Mouse (Mus musculus): Measurements from ENCODE around the gene Shoc2. TPM values are rescaled to one million over a fixed set of nuclear protein-coding genes. Genes with fewer than 3 reads are reported as not detected.
A peak's percentile ranks its signal among the peaks of the same experiment; 100 is the strongest.
"Not testable (repeated sequence)": the region's sequence is repeated elsewhere in the genome, so short reads cannot be mapped to it uniquely, and the experiment has no call there.

Gene Shoc2
- 63.5 to 85.3 TPM (median 69.9 TPM) in 3 replicates for total RNA-seq (2017)

DNA sequence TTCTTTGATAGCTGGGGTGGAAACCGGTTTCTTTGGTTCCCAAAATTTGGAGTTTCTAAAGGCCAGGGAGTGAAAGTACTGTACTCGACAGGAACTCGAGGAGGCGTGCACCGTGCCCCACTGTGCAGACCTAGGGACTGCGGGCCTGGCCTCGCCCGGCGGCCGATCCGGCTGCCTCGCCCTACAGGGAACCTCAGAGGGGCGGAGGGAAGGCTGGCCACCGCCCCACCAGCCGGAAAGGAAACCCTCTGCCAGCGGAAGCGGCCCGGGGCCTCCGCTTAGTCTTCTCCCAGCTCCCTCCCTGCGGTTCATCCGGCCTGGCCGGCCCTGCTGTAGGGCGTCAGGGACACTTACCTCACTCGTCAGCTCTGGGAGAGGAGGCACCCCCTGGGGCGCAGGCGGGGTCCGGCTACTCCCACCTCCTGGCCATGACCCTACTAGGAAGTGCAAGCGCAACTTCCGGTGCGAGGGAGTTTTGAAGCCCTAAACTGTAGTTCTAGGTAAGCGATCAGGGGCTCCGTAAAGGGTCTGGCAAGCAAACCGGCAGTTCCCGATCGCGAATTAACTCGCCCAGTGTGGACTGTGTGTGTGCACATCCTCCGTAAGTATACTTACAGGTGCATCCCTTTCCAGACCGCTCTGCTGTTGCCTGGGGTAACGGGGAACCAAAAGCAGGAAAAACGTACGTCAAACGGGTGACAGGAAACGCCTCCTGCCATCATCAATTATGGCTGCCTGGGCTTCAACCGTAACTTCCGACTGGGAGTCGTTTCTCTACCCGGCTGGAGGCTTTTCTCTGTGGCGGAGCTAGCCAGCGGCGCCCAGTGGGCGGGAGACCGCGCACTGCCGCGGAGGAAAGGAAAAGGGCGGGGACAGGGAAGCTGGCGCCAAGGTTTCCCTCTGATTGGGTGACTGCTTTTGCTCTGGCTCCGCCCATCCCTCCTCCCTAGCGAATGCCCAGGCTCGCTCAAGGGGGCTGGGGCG lies at the start of gene Shoc2, which contains the start of gene Bbip1:
TSS of gene Shoc2 (plus strand) at position 505 of the 984 bp plus-strand sequence.
TSS of gene Bbip1 (minus strand) at position 826 of the 984 bp plus-strand sequence.
- ATAC-seq (replicated peaks; ENCODE audit: insufficient number of reproducible peaks, low FRiP score, low TSS enrichment, poor library complexity, severe bottlenecking) = peak; percentile 92

DNA sequence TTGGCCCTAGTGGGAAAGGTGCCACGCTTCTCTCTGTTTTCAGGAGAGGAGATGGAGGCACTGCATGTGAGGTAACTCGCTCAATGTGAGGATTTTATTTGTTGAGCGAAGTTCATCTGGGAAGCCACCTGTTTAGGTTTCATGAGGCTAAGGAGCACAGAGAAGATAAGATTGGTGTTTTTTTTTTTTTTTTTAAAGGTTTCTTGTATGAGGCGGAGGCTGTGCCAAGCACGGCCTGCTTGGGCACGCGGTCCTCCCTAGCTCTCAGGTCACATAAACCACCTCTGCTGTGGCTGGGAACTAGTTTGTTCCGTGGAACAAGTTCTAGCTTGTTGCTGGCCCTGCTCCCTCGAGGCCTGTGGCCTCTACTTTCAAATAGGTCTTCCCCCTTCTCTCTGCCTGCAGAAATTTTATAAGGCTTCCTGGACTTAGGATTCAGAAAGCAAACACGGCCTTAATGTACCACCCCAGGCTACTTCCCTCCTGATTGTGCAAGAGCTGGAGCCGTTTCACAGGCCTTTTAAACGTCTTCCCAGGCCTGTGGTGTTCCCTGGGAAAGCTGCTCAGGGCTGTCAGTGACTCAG lies 49.5 kb upstream of the Shoc2 start:
- no peak for ATAC-seq (replicated peaks; ENCODE audit: insufficient number of reproducible peaks, low FRiP score, low TSS enrichment, poor library complexity, severe bottlenecking)

DNA sequence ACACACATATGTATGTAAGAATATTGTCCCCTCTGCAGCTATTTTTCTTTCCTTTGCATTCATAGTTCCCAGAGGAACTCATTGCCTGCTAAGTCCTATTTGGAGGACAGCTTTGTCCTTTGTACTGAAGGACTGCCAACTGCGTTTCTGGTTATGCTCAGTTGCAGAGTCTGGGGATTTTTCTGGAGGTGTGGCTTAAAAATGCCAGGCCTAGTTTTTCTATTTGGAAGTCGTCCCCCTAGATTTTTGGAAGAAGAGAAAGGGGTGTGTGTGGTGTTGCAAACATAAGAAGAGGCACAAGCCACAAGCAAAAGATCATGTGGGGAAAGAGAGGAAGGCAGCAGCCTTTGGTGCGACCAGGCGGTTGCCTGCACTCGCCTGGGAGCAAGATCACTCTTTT lies 46.1 kb upstream of the Shoc2 start:
- no peak for ATAC-seq (replicated peaks; ENCODE audit: insufficient number of reproducible peaks, low FRiP score, low TSS enrichment, poor library complexity, severe bottlenecking)

DNA sequence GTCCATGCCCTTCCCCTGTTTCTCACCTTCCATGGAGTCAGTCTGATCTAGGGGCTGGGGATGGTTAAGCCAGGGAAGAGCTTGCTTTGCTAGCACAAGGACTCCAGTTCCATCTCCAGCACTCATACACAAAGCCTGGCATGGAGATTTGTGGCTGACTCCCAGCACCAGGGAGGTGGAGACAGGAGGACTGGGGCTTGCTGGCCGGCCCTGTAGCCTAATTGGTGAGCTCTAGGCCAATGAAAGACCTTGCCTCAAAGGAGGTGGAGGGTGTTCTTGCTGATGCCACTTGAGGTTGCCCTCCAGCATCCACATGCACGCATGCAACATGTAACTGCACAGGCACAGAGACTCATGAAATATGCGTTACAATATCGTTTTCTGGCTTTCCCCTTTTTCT lies 45.6 kb upstream of the Shoc2 start:
- ATAC-seq (replicated peaks; ENCODE audit: insufficient number of reproducible peaks, low FRiP score, low TSS enrichment, poor library complexity, severe bottlenecking) = no peak

DNA sequence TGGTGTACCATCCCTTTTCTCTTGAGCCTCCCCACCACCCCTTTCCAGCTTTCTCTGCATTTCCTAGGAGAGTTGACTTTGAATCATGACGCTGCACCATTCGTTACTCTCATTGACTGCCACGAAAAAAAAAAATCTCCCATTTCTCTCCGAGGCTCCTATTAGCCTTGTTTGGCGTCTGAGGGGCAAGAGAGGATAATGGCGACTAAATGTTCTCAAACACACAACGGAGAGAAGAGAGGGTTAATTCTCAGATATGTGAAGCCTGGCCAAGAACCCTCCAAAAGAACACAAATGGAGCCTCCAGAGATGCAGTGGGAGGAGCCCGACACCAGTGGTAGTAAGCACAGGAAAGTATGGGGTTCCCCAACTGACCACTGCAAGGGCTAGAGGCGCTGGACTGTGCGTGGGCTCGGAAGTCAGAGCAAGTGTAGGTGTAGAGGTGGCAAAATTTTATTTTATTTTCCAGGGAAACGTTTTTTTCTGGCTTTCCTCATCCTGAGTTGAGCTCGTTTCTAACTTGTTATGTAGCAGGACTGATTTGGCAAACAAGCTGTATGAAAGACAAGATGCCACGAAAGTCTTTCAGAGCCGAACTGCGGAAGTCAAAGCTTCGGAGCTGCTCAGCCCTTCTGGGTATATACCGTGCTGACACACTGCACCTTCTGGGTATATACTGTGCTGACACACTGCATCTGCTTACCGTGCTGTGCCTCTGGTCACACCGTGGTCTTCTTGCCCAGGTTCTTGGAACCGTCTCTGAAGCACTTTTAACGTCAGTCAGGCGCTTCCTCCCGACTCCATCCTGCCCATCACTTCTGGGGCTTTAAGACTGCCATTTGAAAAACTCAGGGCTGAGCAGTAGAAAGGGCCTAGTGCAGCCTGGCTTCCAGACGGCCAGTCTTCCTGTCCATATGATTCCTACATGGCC lies 44.9 kb upstream of the Shoc2 start:
- ATAC-seq (replicated peaks; ENCODE audit: insufficient number of reproducible peaks, low FRiP score, low TSS enrichment, poor library complexity, severe bottlenecking) = no peak

DNA sequence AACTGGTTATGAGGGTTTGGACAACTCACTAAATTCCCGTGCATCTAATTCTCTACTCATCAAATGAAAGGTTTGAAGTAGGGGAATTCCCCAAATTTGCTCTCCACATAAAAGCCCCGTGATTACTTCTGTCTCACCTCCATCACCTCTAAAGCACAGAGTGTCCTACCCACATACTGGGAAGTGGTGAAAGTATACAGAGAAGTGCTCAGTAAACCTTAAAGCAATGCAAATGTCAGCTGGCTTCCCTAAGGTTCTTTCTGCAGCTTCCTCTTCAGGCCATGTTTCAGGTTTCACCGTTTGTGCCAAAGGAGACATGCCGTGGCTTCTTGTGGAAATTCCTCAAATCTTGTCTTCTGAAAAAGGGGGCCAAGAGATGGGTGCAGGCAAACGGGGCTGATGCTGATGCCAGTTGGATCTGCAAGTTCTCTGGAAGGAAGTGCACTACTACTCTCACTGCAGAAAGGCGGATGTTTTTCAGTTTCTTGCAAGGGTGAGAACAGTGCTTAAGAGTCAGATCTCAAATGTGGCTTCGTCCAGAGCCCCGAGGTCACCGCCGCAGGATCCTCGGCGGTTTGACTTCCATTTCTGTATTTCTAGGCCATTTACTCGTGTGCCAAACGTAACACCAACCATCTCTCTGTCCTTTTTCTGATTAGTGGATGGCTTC lies 44.0 kb upstream of the Shoc2 start:
- peak; percentile 54; the same call in 1 of the 2 replicates for ATAC-seq (replicated peaks; ENCODE audit: insufficient number of reproducible peaks, low FRiP score, low TSS enrichment, poor library complexity, severe bottlenecking)

DNA sequence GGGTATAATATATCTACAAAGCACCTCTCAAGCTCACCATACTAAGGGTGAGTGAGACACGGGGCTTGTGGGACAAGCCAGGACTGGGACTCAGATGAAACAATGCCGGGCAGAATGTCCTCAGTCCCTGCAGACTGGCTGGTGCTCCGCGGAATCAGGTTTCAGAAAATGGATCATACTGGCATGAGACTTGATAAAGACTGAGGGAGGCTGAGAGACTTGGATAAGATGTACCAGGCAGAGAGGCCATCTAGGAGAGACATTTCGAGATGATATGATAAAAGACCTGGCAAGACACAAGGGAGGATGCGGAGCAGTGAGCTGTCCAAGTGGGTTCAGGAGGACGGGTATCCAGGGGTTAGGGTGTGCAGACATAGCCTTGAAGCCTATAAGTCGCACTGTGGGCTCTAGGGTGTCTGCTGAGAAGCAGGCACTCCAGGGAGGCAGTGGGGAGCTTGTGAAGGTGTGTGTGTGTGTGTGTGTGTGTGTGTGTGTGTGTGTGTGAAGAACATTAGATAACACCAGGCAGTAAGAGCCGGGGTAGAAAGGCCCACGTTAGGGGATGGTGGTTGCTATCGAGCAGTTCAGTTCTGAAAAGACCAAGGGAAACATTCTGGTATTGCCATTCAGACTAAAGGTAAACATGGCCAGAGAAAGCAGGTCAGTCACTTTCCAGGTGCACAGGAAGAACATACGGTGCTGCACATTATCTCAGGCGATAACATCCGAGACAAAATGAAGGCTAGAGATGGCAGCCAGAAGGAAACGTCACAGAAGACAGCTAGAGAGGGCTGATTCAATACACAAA lies 42.0 kb upstream of the Shoc2 start:
- ATAC-seq (replicated peaks; ENCODE audit: insufficient number of reproducible peaks, low FRiP score, low TSS enrichment, poor library complexity, severe bottlenecking) = no peak

DNA sequence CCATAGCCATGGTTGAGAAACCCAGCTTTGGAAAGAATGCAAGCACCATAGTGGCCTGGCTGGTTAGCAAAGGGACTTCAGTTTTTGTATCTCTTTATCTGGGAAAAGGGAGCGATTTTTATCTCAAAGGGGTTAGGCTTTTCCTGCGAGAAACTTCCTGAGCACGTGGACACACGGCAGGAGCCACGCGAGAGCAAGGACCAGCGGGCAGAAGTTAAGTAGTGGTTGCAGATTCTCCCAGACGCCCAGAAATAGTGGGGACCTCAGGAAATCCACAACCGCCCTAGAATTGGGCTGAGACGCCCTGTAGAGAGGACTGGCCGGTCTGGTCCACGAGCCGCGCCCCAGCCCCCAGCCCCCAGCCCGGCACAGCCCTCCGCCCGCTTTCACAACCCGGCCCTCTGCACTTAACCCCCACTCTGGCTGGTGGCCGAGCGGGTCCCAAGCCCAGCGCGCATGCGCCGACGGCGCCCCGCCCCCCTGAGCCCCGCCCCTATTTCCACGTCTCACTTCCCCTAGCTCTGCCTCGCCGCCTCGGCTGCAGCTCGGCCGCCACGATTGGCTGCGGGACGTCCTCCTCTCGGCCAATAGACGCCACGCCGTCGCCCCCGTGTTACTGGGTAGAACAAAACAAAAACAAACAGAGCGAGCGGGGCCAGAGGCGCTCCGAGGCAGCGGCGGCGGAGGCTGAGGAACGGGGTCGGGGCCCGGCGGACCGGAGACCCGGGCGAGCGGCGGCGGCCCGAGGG lies 41.2 kb upstream of the Shoc2 start:
- ATAC-seq (replicated peaks; ENCODE audit: insufficient number of reproducible peaks, low FRiP score, low TSS enrichment, poor library complexity, severe bottlenecking) = peak; percentile 89

DNA sequence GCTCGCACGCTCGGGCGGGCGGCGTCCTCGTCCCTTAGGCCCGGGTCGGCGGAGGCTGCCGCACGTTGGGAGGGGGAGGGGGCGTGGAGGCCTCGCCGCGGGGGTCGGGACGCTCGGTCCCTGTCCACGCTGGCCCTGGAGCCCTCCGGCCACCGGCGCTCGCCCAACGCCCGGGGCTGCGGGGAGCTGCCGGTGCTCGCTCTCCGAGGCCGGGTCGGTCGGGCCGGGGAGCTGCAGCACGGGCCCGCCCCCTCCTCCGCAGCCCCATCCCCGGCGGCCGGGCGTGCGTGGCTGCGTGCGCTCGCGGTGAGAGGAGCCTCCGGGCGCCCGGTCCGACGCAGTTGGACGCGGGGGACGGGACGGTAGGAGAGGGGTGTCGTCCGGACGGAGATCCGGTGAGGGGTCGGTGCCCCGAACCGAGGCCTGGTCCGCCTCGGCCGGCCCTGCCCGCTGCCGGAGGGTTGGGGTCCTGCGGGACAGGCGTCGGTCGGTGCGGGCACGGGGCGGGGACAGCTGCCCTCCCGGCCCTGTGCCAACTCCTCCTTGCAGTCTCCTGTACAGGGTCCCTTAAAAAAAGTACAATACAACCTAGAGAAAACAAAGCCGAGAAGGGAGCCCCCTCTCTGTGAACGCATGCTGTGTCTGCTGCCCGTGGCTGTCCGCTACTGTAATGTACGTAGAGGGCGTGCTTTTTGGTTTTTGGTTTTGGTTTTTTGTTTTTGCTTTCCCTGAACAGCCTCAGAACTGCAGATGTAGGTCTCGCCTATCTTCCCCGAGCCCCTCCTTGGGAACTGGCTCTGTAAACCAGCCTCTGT lies 40.4 kb upstream of the Shoc2 start:
- no peak for ATAC-seq (replicated peaks; ENCODE audit: insufficient number of reproducible peaks, low FRiP score, low TSS enrichment, poor library complexity, severe bottlenecking)

DNA sequence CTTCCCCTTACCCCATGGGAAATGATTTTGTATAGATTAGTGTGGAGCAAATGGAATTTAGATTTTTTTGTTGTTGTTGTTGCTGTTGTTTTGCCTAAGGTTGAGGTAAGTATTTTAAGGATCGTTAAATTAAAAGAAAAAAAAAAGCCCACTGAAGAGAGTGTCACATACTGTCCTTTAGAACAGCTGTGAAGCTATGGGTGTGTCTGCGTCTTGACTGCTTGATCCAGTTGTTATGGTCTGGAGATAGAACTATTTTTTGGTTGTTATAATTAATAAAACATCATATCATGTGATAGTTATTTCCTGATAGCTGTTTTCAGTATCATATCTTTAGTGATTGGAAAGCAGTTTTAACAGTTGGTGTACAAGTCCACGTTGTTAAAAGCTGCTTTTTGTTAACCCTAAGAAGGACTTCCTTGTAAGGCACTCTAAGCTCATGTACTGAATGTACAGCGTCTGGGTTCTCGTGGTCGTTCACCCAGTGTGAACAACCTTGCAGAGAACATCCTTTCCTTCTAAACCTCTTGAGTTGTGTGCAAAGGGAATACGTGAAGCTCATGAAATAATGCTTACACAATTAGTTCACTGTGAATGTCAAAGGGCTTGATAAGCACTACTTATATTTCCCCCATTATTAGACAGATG lies 39.1 kb upstream of the Shoc2 start:
- no peak for ATAC-seq (replicated peaks; ENCODE audit: insufficient number of reproducible peaks, low FRiP score, low TSS enrichment, poor library complexity, severe bottlenecking)

DNA sequence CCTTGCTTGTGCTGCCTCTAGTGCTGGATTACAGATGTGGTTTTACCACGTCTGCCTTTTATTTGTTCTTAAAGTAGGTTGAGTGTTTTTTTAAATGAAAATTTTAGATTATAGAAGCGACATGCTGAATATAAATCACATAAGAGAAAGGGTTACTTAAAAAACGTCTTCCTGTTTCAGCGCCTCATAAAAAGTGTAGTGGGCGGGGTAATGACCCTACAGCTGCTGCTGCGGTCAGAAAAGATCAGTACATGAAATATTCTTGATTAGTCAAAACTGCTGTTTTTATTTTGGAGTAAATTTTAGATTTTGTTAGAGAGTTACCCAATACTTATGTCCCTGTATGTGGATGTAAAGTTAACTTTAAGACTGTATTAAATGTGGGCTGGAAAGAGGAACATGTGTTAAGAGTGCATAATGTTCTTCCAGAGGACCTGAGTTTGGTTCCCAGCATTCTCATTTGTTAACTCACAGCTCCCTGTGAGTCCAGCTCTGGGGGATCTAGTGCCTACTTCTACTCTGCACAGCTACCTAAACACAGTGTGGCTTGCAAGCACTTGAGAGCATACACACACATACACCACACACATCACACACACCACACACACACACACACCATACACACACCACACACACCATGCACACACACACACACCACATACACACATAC lies 37.9 kb upstream of the Shoc2 start:
- ATAC-seq (replicated peaks; ENCODE audit: insufficient number of reproducible peaks, low FRiP score, low TSS enrichment, poor library complexity, severe bottlenecking) = no peak

DNA sequence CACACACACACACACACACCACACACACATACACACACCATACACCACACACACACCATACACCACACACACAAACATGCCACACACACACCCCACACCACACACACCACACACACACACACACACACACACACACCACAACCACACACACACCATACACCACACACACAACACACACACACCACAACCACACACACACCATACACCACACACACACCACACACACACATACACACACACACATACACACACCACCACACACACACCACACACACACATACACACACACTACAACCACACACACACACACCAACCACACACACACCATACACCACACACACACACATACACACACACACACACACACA lies 37.4 kb upstream of the Shoc2 start:
- ATAC-seq (replicated peaks; ENCODE audit: insufficient number of reproducible peaks, low FRiP score, low TSS enrichment, poor library complexity, severe bottlenecking) = not testable (repeated sequence)

DNA sequence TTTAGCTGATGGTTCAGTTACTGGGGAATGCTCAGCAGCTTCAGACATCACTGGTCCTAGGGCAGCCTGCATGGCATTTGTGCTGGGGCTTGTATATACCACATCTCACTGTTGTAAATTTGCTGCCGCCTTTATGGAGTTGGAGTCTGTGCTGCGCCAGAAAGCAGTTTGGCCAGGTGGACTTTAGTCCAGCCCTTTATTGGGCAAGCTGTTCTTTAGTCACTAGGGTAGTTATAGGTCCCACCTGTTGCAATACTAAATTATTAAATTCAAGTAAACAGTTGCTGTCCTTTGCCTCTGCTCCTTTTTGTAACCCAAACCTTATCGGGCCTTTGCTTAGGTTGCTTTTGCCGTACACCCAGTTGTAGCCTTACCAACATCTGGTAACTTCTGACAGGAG lies 29.2 kb upstream of the Shoc2 start:
- no peak for ATAC-seq (replicated peaks; ENCODE audit: insufficient number of reproducible peaks, low FRiP score, low TSS enrichment, poor library complexity, severe bottlenecking)

DNA sequence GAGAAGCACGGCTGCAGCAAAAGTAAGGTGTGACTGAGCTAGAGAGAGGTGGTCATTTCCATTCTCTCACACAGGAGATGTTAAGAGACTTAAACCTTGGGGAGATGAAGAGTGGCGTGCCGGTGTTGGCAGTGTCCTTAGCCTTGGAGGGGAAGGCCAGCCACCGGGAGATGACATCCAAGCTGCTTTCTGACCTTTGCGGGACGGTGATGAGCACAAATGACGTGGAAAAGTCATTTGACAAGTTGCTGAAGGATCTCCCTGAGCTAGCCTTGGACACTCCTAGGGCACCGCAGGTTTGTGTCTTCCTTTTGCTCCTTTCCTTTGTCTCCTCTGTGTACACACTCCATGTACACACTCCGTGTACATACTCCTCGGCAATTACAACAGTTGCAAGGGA lies 24.6 kb upstream of the Shoc2 start:
- no peak for ATAC-seq (replicated peaks; ENCODE audit: insufficient number of reproducible peaks, low FRiP score, low TSS enrichment, poor library complexity, severe bottlenecking)

DNA sequence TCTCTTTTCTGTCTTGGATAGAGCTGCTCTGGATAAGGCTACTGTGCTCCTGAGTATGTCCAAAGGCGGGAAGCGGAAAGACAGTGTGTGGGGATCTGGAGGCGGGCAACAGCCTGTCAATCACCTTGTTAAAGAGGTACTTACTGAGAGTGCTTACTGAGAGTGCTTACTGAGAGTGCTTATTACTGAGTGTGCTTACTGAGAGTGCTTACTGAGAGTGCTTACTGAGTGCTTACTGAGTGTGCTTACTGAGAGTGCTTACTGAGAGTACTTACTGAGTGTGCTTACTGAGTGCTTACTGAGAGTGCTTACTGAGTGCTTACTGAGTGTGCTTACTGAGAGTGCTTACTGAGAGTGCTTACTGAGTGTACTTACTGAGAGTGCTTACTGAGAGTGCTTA lies 22.1 kb upstream of the Shoc2 start:
- ATAC-seq (replicated peaks; ENCODE audit: insufficient number of reproducible peaks, low FRiP score, low TSS enrichment, poor library complexity, severe bottlenecking) = not testable (repeated sequence)
